Mouse (Mus musculus) kidney, adult 2 months (tissue): Measurements from ENCODE around the gene Rpp21.

Experiments used
- CTCF ChIP-seq: fragments of 200-500 bp; conservative IDR thresholded peaks from 2 replicates; pipeline ENCODE4 v1.5.1; 2011; ENCODE audit warnings: low read depth, mild to moderate bottlenecking, control low read depth, low read length, moderate library complexity, mixed read lengths; ENCODE audit not compliant: insufficient read depth, insufficient read length
- POLR2A ChIP-seq: fragments of 200-500 bp; IDR thresholded peaks from one replicate; pipeline ENCODE4 v1.6.1; 2011; ENCODE audit warnings: low read depth, low read length, control low read depth

DNA sequence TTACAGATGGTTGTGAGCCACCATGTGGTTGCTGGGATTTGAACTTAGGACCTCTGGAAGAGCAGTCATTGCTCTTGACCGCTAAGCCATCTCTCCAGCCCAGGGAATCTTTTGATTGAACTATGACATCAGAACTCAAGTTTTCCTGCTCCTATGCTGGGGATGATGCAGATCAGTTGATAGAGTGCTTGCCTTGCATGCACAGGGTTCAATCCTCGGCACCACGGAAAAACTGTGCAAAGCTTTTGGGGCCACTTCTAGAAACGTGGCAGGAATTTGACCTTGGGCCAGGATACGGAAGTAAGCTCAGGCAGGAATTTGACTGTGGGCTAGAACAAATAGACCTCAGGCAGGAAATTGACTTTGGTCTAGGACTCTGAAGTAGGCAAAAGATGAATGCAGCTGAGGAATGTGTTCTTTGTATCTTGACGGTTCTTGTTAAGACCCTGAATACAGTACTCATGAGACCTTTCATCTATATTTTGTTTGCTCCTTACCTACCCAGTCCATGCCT is 4.7 kb downstream of the Rpp21 start:
- no peak for TF ChIP-seq CTCF
- no peak for TF ChIP-seq POLR2A
